Mouse (Mus musculus): ENCODE results near the gene Dcaf15. TPM values are rescaled to one million over a fixed set of nuclear protein-coding genes. Genes with fewer than 3 reads are reported as not detected.
A peak's percentile ranks its signal among the peaks of the same experiment; 100 is the strongest.

Dcaf15 gene
- polyA plus RNA-seq, 1 experiment from 2014 or later: 9.5 TPM

DNA sequence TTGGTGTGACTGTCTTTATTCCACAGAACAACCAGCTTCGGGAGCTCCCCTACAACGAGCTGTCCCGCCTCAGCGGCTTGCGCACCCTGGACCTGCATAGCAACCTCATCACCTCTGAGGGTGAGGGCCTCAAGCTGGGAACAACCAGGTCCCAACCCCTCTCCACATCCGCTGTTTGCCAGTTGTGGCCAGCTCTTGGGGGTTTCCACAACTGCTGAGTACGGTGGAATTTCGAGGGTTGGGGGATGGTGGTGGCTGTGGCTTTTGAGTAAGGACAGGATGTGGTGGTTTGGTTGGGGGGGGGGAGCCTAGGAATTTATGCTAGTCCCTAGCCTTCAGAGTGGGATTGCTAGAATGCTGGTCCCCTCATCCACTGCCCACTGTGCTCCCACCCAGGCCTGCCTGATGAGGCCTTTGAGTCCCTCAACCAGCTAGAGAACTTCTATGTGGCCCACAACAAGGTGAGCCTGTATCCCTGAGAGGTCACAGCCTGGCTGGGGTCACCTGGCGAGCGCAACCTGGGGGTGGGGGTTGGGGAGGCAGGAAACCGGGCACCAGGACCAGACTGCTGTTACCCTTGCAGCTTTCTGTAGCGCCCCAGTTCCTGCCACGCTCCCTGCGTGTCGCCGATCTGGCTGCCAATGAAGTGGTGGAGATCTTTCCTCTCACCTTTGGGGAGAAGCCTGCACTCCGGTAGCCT lies 22.8 kb upstream of the Dcaf15 start:
- Histone ChIP-seq H3K4me1 (peaks cover 11% of the 10 kb centered on the region), H3K4me3 (no peak overlapping the region), H3K27me3 (no peaks in the 10 kb centered on the region), H3K27ac (no peak overlapping the region), H3K4me2 (no peak overlapping the region), H3K9ac (no peak overlapping the region), H3K36me3 (peaks cover 5% of the 10 kb centered on the region; the same call in 1 of the 2 replicates), H3K9me3 (no peaks in the 10 kb centered on the region)
- ATAC-seq (ENCODE audit: borderline replicate concordance, extremely low read depth, low FRiP score, low TSS enrichment): peak; percentile 35; the same call in 1 of the 2 replicates
- WGBS: 30% methylated on average over 17 of the region's 17 CpGs

DNA sequence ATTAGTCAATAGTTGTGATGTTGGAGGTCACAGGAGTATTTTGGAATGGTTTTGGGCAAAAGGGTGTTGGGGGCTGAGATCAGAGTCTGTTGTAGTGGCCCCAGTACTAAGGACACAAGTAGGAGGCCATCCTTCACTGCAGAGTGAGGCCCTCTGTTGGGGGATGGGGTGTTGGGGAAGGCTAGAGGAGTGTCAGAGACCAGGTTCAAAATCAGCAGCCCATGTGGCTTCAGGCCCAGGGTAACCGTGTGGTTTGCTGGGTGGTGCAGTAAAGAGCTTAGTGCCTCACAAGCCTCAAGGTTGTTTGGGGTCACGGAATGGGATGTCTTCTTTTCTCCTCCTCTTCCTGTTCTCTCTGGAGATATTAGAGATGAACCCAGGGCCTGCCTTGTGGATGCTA lies 22.2 kb upstream of the Dcaf15 start:
- no peaks in the 10 kb centered on the region for H3K27me3 ChIP-seq
- H3K4me3 ChIP-seq: no peak overlapping the region
- H3K27ac ChIP-seq: no peak overlapping the region
- peaks cover 11% of the 10 kb centered on the region for H3K4me1 ChIP-seq
- no peak for ATAC-seq (ENCODE audit: borderline replicate concordance, extremely low read depth, low FRiP score, low TSS enrichment)
- no peaks in the 10 kb centered on the region for H3K9me3 ChIP-seq
- no peak overlapping the region for H3K9ac ChIP-seq
- H3K4me2 ChIP-seq: no peak overlapping the region
- WGBS: 47% methylated on average over 2 of the region's 2 CpGs
- H3K36me3 ChIP-seq: no peaks in the 10 kb centered on the region

DNA sequence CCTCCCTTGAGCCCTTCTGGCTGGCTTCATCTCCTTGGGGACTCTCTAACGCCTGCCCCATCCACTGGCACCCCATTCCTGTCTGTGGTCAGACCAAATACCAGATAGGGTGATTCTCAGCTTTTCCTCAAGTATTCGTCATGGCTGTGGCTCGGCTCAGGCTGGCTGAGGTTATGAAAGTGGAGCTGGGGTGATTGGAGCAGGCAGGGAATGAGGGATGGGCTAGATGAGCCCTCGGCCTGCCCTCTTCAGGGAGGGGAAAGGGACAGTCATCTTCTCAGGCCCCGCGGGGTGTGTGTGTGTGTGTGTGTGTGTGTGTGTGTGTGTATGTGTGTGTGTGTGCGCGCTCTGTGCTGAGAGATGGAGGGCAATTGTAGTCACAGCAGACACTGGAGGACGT lies 21.1 kb upstream of the Dcaf15 start, which contains the start of gene Podnl1:
Gene Podnl1, plus strand, starts transcription at position 334 of the 400 bp plus-strand sequence.
- Histone ChIP-seq H3K4me2 (no peak within 1 kb of the TSS), H3K27me3 (no peaks in the 10 kb centered on the region), H3K4me3 (no peak within 1 kb of the TSS), H3K9ac (no peak within 1 kb of the TSS), H3K4me1 (peaks cover 11% of the 10 kb centered on the region), H3K9me3 (no peaks in the 10 kb centered on the region), H3K27ac (no peak within 1 kb of the TSS), H3K36me3 (no peaks in the 10 kb centered on the region)
- ATAC-seq (ENCODE audit: borderline replicate concordance, extremely low read depth, low FRiP score, low TSS enrichment): peak; percentile 53; the same call in 1 of the 2 replicates
- 44% methylated on average over 9 of the region's 9 CpGs for WGBS

DNA sequence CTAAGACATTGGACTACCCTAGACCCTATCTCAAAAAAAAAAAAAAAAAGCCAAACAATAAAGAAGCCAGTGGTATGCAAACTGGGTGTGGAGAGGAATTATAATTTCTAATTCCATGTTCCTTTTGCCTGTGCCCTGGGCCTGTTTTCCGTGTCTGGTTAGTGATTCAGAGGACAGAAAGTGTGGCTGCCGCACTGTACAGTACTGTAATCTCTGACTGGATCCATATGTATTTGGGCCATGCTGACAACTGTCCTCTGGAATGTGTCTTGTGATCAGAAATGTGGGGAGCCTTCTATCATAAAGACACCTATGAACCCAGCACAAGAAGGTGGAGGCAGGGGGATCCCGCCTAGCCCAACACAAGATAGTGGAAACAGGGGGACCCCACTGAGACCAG lies 17.6 kb upstream of the Dcaf15 start:
- H3K4me3 ChIP-seq: no peak overlapping the region
- no peaks in the 10 kb centered on the region for H3K36me3 ChIP-seq
- no peak overlapping the region for H3K27ac ChIP-seq
- no peaks in the 10 kb centered on the region for H3K27me3 ChIP-seq
- no peak for ATAC-seq (ENCODE audit: borderline replicate concordance, extremely low read depth, low FRiP score, low TSS enrichment)
- H3K4me1 ChIP-seq: peaks cover 5% of the 10 kb centered on the region
- H3K4me2 ChIP-seq: no peak overlapping the region
- no peaks in the 10 kb centered on the region for H3K9me3 ChIP-seq
- WGBS: 74% methylated on average over 3 of the region's 3 CpGs
- H3K9ac ChIP-seq: no peak overlapping the region

DNA sequence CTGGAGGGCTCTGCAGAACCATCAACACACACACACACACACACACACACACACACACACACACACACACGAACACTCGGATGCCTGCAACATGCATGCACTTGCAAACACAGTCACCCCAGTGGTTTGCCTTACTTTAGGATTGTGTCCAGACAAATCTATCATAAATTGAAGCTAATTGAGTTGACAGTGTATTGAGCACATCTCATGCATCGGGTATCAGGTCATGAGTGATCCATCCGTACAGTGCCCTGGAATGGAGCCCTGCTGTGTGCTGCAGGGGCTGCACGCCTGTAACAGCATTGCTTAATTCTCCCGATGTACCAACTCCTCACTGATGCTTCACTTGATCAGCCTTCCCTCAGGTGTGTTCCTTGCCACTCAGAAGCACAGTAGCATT lies 11.1 kb upstream of the Dcaf15 start:
- no peak overlapping the region for H3K9ac ChIP-seq
- ATAC-seq (ENCODE audit: borderline replicate concordance, extremely low read depth, low FRiP score, low TSS enrichment): no peak

DNA sequence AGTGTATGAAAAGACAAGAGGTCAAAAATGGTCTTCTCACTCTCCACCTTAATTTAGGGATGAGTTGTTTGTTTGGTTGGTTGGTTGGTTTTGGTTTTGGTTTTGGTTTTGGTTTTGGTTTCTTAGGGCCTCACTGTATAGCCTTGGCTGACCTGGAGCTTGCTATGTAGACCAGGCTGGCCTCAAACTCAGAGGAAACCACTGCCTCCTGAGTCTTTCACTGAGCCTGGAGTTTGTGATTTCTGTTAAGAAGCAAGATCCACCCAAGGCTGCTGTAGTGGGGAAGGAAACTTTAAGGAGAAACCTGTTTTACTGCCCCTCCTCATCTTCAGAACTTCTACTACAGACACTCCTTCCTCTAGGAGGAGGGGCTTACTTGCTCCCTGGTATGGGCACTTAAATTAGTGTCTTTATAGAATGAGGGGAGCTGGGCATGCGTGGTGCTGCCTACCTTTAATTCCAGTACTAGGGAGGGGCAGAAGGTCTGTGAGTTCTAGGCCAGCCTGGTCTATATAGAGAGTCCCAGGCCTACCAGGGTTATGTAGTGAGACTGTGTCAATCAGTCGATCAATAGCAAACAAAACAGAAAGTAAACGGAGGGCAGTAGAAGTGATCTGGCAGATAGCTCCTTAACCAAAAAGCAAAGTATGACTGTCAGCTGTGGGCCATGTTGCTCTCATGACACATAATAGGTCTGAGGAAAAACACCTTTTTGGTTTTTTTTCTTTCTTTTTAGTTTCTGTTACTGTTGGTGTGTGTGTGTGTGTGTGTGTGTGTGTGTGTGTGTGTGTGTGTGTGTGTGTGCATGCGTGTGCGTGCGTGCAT lies 1.9 kb upstream of the Dcaf15 start:
- 89% methylated on average over 6 of the region's 6 CpGs for WGBS
- no peak overlapping the region for H3K9ac ChIP-seq
- no peak overlapping the region for H3K27ac ChIP-seq
- no peak overlapping the region for H3K4me2 ChIP-seq
- H3K27me3 ChIP-seq: no peaks in the 10 kb centered on the region
- peaks cover 12% of the 10 kb centered on the region; the same call in 1 of the 2 replicates for H3K36me3 ChIP-seq
- H3K4me1 ChIP-seq: peaks cover 19% of the 10 kb centered on the region
- H3K4me3 ChIP-seq: no peak overlapping the region
- H3K9me3 ChIP-seq: no peaks in the 10 kb centered on the region
- no peak for ATAC-seq (ENCODE audit: borderline replicate concordance, extremely low read depth, low FRiP score, low TSS enrichment)

More for the DNA sequence above, 11.1 kb upstream of the Dcaf15 start:
- H3K4me2 ChIP-seq: no peak overlapping the region
- H3K36me3 ChIP-seq: no peaks in the 10 kb centered on the region
- H3K9me3 ChIP-seq: no peaks in the 10 kb centered on the region
- no peaks in the 10 kb centered on the region for H3K27me3 ChIP-seq
- H3K4me1 ChIP-seq: no peaks in the 10 kb centered on the region
- 82% methylated on average over 6 of the region's 6 CpGs for WGBS
- no peak overlapping the region for H3K27ac ChIP-seq
- no peak overlapping the region for H3K4me3 ChIP-seq

DNA sequence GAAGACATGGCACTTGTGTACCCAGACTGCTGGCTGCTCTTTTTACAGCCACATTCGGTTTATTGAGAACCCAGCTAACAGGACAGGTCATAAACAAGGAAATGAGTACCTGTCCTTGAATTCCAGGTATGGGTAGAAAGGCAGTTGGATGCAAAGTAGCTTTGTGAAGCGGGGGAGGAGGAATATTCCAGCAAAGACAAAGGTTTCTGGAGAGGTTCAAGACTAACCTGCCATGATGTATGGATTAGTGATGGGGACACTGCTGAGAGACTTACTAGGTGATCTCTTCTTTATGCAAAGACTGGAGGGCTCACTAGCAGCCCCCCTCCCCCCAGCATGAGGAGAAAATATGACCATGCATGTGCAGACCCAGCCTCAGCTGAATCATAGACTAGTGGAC lies 1.1 kb upstream of the Dcaf15 start:
- Histone ChIP-seq H3K36me3 (peaks cover 18% of the 10 kb centered on the region; the same call in 1 of the 2 replicates), H3K4me3 (no peak overlapping the region), H3K4me1 (peaks cover 19% of the 10 kb centered on the region), H3K9ac (no peak overlapping the region), H3K27ac (no peak overlapping the region), H3K27me3 (no peaks in the 10 kb centered on the region), H3K4me2 (no peak overlapping the region), H3K9me3 (no peaks in the 10 kb centered on the region)
- no peak for ATAC-seq (ENCODE audit: borderline replicate concordance, extremely low read depth, low FRiP score, low TSS enrichment)
- 81% methylated on average over 2 of the region's 2 CpGs for WGBS

DNA sequence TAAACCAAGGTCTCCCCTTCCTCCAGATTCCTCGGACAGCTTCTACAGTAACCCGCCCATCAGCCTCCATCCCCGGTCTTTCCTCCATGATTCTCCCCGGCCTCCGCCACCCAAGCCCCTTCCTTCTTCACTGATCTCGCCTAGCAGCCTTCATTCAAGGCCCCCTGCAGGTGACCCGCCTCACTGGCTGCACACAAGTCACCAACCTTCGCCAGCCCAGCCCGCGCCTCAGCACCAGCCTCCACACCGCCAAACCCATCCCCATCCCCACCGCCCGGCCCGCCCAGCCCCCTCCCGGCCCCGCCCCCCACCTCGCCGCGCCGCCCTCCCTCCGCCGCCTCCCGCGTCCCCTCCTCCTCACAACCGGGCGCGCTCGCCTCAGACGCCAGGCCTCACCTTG lies 347 bp downstream of the Dcaf15 start:
- peaks cover 19% of the 10 kb centered on the region for H3K4me1 ChIP-seq
- H3K36me3 ChIP-seq: peaks cover 22% of the 10 kb centered on the region; the same call in 1 of the 2 replicates
- H3K4me2 ChIP-seq: peak overlapping the region; percentile 85
- H3K27ac ChIP-seq: peak overlapping the region; percentile 77
- no peaks in the 10 kb centered on the region for H3K27me3 ChIP-seq
- no peaks in the 10 kb centered on the region for H3K9me3 ChIP-seq
- peak; percentile 77 for ATAC-seq (ENCODE audit: borderline replicate concordance, extremely low read depth, low FRiP score, low TSS enrichment)
- whole genome bisulfite sequencing: 0% methylated on average over 22 of the region's 29 CpGs
- H3K9ac ChIP-seq: peak overlapping the region; percentile 64
- H3K4me3 ChIP-seq: peak overlapping the region; percentile 57

DNA sequence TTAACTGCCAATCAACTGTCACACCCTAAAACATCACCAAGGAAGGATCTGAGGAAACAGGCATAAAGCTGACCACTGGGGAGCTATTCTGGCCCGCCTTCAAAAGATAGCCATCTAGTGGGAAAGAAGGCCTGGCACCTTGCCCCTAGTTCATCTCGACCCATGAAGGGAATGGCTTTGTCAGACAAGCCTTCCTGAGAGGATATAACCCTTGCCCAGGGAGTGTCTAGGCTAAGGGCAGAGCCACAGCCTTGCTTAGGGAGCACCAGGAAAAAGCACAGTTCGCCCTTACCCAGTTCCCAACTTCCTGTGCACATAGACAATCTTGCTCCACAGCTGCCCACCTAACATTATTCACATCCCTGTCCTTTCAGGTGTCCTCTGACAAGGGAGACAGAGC lies 967 bp downstream of the Dcaf15 start:
- WGBS: 36% methylated on average over 3 of the region's 3 CpGs
- ATAC-seq (ENCODE audit: borderline replicate concordance, extremely low read depth, low FRiP score, low TSS enrichment): no peak
- Histone ChIP-seq H3K4me3 (peak overlapping the region; percentile 57), H3K27me3 (no peaks in the 10 kb centered on the region), H3K27ac (0 out of 2 replicates have a peak overlapping the region, but pooled peaks have one; percentile 77), H3K9me3 (no peaks in the 10 kb centered on the region), H3K36me3 (peaks cover 28% of the 10 kb centered on the region; the same call in 1 of the 2 replicates), H3K4me2 (peak overlapping the region; percentile 85), H3K4me1 (peaks cover 19% of the 10 kb centered on the region), H3K9ac (peak overlapping the region; percentile 64)

DNA sequence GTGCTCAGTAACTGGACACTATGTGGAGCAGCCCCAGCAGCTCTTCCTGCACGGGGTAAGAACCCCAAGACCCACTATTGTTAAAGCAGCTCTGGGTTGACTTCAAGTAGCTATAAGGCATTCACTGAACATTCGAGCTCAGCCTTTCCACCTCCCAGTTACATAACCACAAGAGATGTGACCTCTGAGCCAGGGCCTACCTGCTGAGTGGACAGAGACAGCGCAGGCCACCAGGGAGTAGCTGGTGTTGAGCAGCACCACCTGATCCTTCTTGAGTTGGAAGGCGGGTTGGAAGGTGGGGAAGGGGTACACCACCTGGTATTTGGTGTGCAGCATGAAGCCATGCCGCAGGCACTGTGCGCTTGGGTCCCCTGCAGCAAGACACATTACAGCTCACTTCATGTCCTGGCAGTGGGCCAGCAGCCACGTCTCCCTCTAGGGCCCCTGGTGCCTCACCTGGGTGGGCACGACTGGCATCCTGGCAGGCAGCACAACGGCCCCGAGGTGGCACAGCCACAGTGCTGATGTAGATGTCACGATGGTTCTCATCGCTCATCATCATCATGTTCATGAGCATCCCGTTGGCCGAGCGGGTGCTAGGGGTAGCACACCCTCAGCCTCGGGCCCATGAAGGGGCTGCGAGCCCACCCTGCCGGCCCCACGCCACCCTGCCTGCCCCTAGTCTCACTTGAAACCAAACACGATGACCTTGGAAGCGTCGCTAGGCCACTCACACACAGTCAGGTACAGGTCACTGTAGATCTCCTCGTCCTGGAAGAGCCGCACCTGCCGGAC lies 2.9 kb downstream of the Dcaf15 start:
- Histone ChIP-seq H3K9me3 (no peaks in the 10 kb centered on the region), H3K27ac (no peak overlapping the region), H3K4me2 (no peak overlapping the region), H3K9ac (no peak overlapping the region), H3K4me3 (no peak overlapping the region), H3K36me3 (peaks cover 47% of the 10 kb centered on the region), H3K4me1 (peaks cover 19% of the 10 kb centered on the region), H3K27me3 (no peaks in the 10 kb centered on the region)
- 89% methylated on average over 25 of the region's 25 CpGs for WGBS
- ATAC-seq (ENCODE audit: borderline replicate concordance, extremely low read depth, low FRiP score, low TSS enrichment): no peak

DNA sequence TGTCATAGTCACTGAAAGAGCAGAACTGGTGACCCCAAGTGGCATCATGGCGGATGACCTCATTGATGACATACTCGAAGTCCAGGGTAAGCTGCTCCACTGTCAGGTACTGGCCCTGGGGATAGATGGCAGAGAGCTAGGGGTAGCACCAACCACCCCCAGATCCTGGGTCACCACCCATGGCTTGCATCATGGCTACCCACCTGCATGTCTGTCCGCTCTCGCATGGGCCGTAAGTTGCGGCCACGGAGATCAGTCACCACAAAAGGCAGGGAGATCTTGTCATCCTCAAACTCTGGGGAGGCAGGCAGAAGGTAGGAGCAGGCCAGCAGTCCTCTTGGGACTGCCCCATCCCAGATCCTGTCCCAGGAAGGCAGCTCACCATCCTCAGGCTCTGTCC lies 6.2 kb downstream of the Dcaf15 start:
- no peak for ATAC-seq (ENCODE audit: borderline replicate concordance, extremely low read depth, low FRiP score, low TSS enrichment)
- H3K4me3 ChIP-seq: no peak overlapping the region
- H3K27ac ChIP-seq: no peak overlapping the region
- no peaks in the 10 kb centered on the region for H3K27me3 ChIP-seq
- peaks cover 77% of the 10 kb centered on the region for H3K36me3 ChIP-seq
- H3K9ac ChIP-seq: no peak overlapping the region
- peaks cover 6% of the 10 kb centered on the region for H3K4me1 ChIP-seq
- H3K4me2 ChIP-seq: no peak overlapping the region
- H3K9me3 ChIP-seq: no peaks in the 10 kb centered on the region
- WGBS: 91% methylated on average over 7 of the region's 7 CpGs
